Mouse (Mus musculus): ENCODE data around the gene Pex11g. TPM values are rescaled to one million over a fixed set of nuclear protein-coding genes. Genes with fewer than 3 reads are reported as not detected.

Pex11g gene
- polyA plus RNA-seq (2014; fragmentation: Nextera tagmentation; extraction: Ambion mirVana) = 3.2 and 3.9 TPM in 2 replicates

- Histone ChIP-seq H3K9me3 (ENCODE audit: control insufficient read depth, low read length) (no peaks in the 10 kb centered on the region), H3K4me3 (replicated peaks; ENCODE audit: low read depth, low read length) (peak within 1 kb of the TSS; percentile 43), H3K9ac (replicated peaks; ENCODE audit: low read length) (peak within 1 kb of the TSS; percentile 62), H3K4me2 (ENCODE audit: low read length) (peak within 1 kb of the TSS; percentile 68), H3K27ac (replicated peaks; ENCODE audit: low read depth, low read length) (peak within 1 kb of the TSS; percentile 90), H3K4me1 (ENCODE audit: control insufficient read depth, insufficient read depth, low read length) (peaks cover 4% of the 10 kb centered on the region), H3K36me3 (ENCODE audit: control insufficient read depth, insufficient read depth, low read length) (no peaks in the 10 kb centered on the region), H3K27me3 (ENCODE audit: control insufficient read depth, insufficient read depth, low read length) (no peaks in the 10 kb centered on the region)
- DNase-seq (peak; percentile 99), ATAC-seq (ENCODE audit: low FRiP score, low TSS enrichment) (peak; percentile 93)
- 7% methylated on average over 32 of the region's 32 CpGs for WGBS
These were observed at the start of gene Pex11g for GRCm38 (mm10) chr8:3467006-3467885. TSS of gene Pex11g (minus strand) at chr8:3467680.

GRCm38 (mm10) chr8:3517117-3517495 is 49.6 kb upstream of the Pex11g start:
- H3K4me1 ChIP-seq (ENCODE audit: control insufficient read depth, insufficient read depth, low read length) = no peaks in the 10 kb centered on the region
- no peak overlapping the region; the same call in 1 of the 2 replicates for H3K9ac ChIP-seq (replicated peaks; ENCODE audit: low read length)
- H3K27me3 ChIP-seq (ENCODE audit: control insufficient read depth, insufficient read depth, low read length) = no peaks in the 10 kb centered on the region
- H3K9me3 ChIP-seq (ENCODE audit: control insufficient read depth, low read length) = no peaks in the 10 kb centered on the region
- 7% methylated on average over 16 of the region's 16 CpGs for WGBS
- H3K4me2 ChIP-seq (ENCODE audit: low read length) = peak overlapping the region; percentile 89
- DNase-seq (peak; percentile 24), ATAC-seq (ENCODE audit: low FRiP score, low TSS enrichment) (no peak; the same call in 1 of the 2 replicates)
- peak overlapping the region; percentile 64 for H3K4me3 ChIP-seq (replicated peaks; ENCODE audit: low read depth, low read length)
- H3K36me3 ChIP-seq (ENCODE audit: control insufficient read depth, insufficient read depth, low read length) = peaks cover 34% of the 10 kb centered on the region
- H3K27ac ChIP-seq (replicated peaks; ENCODE audit: low read depth, low read length) = peak overlapping the region; percentile 75; the same call in 1 of the 2 replicates

- DNase-seq = peak; percentile 96
- WGBS = 1% methylated on average over 36 of the region's 36 CpGs
- Histone ChIP-seq H3K9ac (replicated peaks; ENCODE audit: low read length) (peak overlapping the region; percentile 36), H3K27ac (replicated peaks; ENCODE audit: low read depth, low read length) (peak overlapping the region; percentile 75), H3K36me3 (ENCODE audit: control insufficient read depth, insufficient read depth, low read length) (peaks cover 30% of the 10 kb centered on the region), H3K4me2 (ENCODE audit: low read length) (peak overlapping the region; percentile 89), H3K27me3 (ENCODE audit: control insufficient read depth, insufficient read depth, low read length) (no peaks in the 10 kb centered on the region), H3K4me1 (ENCODE audit: control insufficient read depth, insufficient read depth, low read length) (no peaks in the 10 kb centered on the region), H3K4me3 (replicated peaks; ENCODE audit: low read depth, low read length) (peak overlapping the region; percentile 64), H3K9me3 (ENCODE audit: control insufficient read depth, low read length) (no peaks in the 10 kb centered on the region)
- ATAC-seq (ENCODE audit: low FRiP score, low TSS enrichment) = peak; percentile 88
These were observed 49.1 kb upstream of the Pex11g start for GRCm38 (mm10) chr8:3516450-3517116.

GRCm38 (mm10) chr8:3515771-3516417 is 48.4 kb upstream of the Pex11g start:
- Histone ChIP-seq H3K9me3 (ENCODE audit: control insufficient read depth, low read length) (no peaks in the 10 kb centered on the region), H3K4me2 (ENCODE audit: low read length) (peak overlapping the region; percentile 89), H3K36me3 (ENCODE audit: control insufficient read depth, insufficient read depth, low read length) (peaks cover 27% of the 10 kb centered on the region), H3K4me3 (replicated peaks; ENCODE audit: low read depth, low read length) (peak overlapping the region; percentile 64), H3K4me1 (ENCODE audit: control insufficient read depth, insufficient read depth, low read length) (no peaks in the 10 kb centered on the region), H3K9ac (replicated peaks; ENCODE audit: low read length) (peak overlapping the region; percentile 36), H3K27me3 (ENCODE audit: control insufficient read depth, insufficient read depth, low read length) (no peaks in the 10 kb centered on the region), H3K27ac (replicated peaks; ENCODE audit: low read depth, low read length) (peak overlapping the region; percentile 75)
- ATAC-seq (ENCODE audit: low FRiP score, low TSS enrichment) (peak; percentile 11), DNase-seq (peak; percentile 73)
- 0% methylated on average over 25 of the region's 25 CpGs for WGBS

- no peaks in the 10 kb centered on the region for H3K9me3 ChIP-seq (ENCODE audit: control insufficient read depth, low read length)
- whole genome bisulfite sequencing = under 1% methylated on average over 25 of the region's 25 CpGs
- no peaks in the 10 kb centered on the region for H3K27me3 ChIP-seq (ENCODE audit: control insufficient read depth, insufficient read depth, low read length)
- peak within 1 kb of the TSS; percentile 36 for H3K9ac ChIP-seq (replicated peaks; ENCODE audit: low read length)
- H3K4me3 ChIP-seq (replicated peaks; ENCODE audit: low read depth, low read length) = peak within 1 kb of the TSS; percentile 64
- ATAC-seq (ENCODE audit: low FRiP score, low TSS enrichment) = peak; percentile 74
- DNase-seq = peak; percentile 94
- H3K27ac ChIP-seq (replicated peaks; ENCODE audit: low read depth, low read length) = peak within 1 kb of the TSS; percentile 75
- H3K4me1 ChIP-seq (ENCODE audit: control insufficient read depth, insufficient read depth, low read length) = no peaks in the 10 kb centered on the region
- H3K4me2 ChIP-seq (ENCODE audit: low read length) = peak within 1 kb of the TSS; percentile 89
- peaks cover 33% of the 10 kb centered on the region for H3K36me3 ChIP-seq (ENCODE audit: control insufficient read depth, insufficient read depth, low read length)
These were observed 47.8 kb upstream of the Pex11g start, which contains the start of gene Pnpla6 for GRCm38 (mm10) chr8:3515260-3515671. TSS of gene Pnpla6 (plus strand) at chr8:3515384.

GRCm38 (mm10) chr8:3514681-3515247 is 47.3 kb upstream of the Pex11g start:
- peak overlapping the region; percentile 75 for H3K27ac ChIP-seq (replicated peaks; ENCODE audit: low read depth, low read length)
- H3K4me3 ChIP-seq (replicated peaks; ENCODE audit: low read depth, low read length) = peak overlapping the region; percentile 64
- ATAC-seq (ENCODE audit: low FRiP score, low TSS enrichment) (no peak), DNase-seq (no peak)
- peaks cover 38% of the 10 kb centered on the region for H3K36me3 ChIP-seq (ENCODE audit: control insufficient read depth, insufficient read depth, low read length)
- WGBS = 34% methylated on average over 13 of the region's 13 CpGs
- peak overlapping the region; percentile 36; the same call in 1 of the 2 replicates for H3K9ac ChIP-seq (replicated peaks; ENCODE audit: low read length)
- H3K4me1 ChIP-seq (ENCODE audit: control insufficient read depth, insufficient read depth, low read length) = no peaks in the 10 kb centered on the region
- H3K4me2 ChIP-seq (ENCODE audit: low read length) = peak overlapping the region; percentile 89
- no peaks in the 10 kb centered on the region for H3K27me3 ChIP-seq (ENCODE audit: control insufficient read depth, insufficient read depth, low read length)
- H3K9me3 ChIP-seq (ENCODE audit: control insufficient read depth, low read length) = no peaks in the 10 kb centered on the region

GRCm38 (mm10) chr8:3507979-3508754 is 40.7 kb upstream of the Pex11g start:
- 92% methylated on average over 6 of the region's 6 CpGs for WGBS
- Histone ChIP-seq H3K4me1 (ENCODE audit: control insufficient read depth, insufficient read depth, low read length) (no peaks in the 10 kb centered on the region), H3K9me3 (ENCODE audit: control insufficient read depth, low read length) (no peaks in the 10 kb centered on the region), H3K36me3 (ENCODE audit: control insufficient read depth, insufficient read depth, low read length) (peaks cover 69% of the 10 kb centered on the region), H3K27ac (replicated peaks; ENCODE audit: low read depth, low read length) (no peak overlapping the region), H3K9ac (replicated peaks; ENCODE audit: low read length) (no peak overlapping the region), H3K4me3 (replicated peaks; ENCODE audit: low read depth, low read length) (no peak overlapping the region), H3K27me3 (ENCODE audit: control insufficient read depth, insufficient read depth, low read length) (no peaks in the 10 kb centered on the region), H3K4me2 (ENCODE audit: low read length) (no peak overlapping the region)
- DNase-seq = no peak
- no peak for ATAC-seq (ENCODE audit: low FRiP score, low TSS enrichment)

Data from midbrain, embryonic 14.5 days (tissue).